Mouse (Mus musculus) heart, postnatal 0 days (tissue): ENCODE results near the gene D430041D05Rik. TPM values are rescaled to one million over a fixed set of nuclear protein-coding genes. Genes with fewer than 3 reads are reported as not detected.

Experiments
- ATAC-seq: fragments of 200-750 bp; cut with Nextera tagmentation; 2 replicates; pipeline ENCODE4 v1.8.0; 2017; ENCODE audit warnings: low read depth, moderate number of reproducible peaks, moderate library complexity; ENCODE audit not compliant: insufficient read depth
- DNase-seq: peaks from one replicate; pipeline ENCODE4 v3.0.0-alpha.2; 2016; ENCODE audit warnings: low spot score
- H3K27ac ChIP-seq: fragments of 300-500 bp; sonication (generic); 2 replicates; pipeline ENCODE4 v1.5.1; 2014; ENCODE audit warnings: low read depth, mild to moderate bottlenecking
- H3K27me3 ChIP-seq: fragments of 300-500 bp; sonication (generic); 2 replicates; pipeline ENCODE4 v1.6.1; 2014; ENCODE audit warnings: low read length, mixed read lengths; ENCODE audit not compliant: control insufficient read depth, insufficient read depth
- H3K36me3 ChIP-seq: fragments of 300-500 bp; sonication (generic); replicated peaks from 2 replicates; pipeline ENCODE4 v1.6.1; 2014; ENCODE audit warnings: low read length, mixed read lengths; ENCODE audit not compliant: control insufficient read depth, insufficient read depth
- H3K4me1 ChIP-seq: fragments of 300-500 bp; sonication (generic); 2 replicates; pipeline ENCODE4 v1.6.1; 2014; ENCODE audit warnings: antibody characterized with exemption; ENCODE audit not compliant: control insufficient read depth, insufficient read depth
- H3K4me2 ChIP-seq: fragments of 300-500 bp; sonication (generic); 2 replicates; pipeline ENCODE4 v1.6.1; 2014; ENCODE audit warnings: low read depth, mild to moderate bottlenecking, low read length, moderate library complexity
- H3K4me3 ChIP-seq: fragments of 300-500 bp; sonication (generic); 2 replicates; pipeline ENCODE4 v1.5.1; 2014; ENCODE audit warnings: low read depth, low read length
- H3K9ac ChIP-seq: fragments of 300-500 bp; sonication (generic); replicated peaks from 2 replicates; pipeline ENCODE4 v1.6.1; 2014; ENCODE audit warnings: low read depth, low read length, mixed read lengths
- H3K9me3 ChIP-seq: fragments of 300-500 bp; sonication (generic); replicated peaks from 2 replicates; pipeline ENCODE4 v1.6.1; 2016; ENCODE audit warnings: low read length; ENCODE audit not compliant: control insufficient read depth
- CTCF ChIP-seq: IDR thresholded peaks from 2 replicates; pipeline ENCODE4 v1.5.1; 2016; ENCODE audit warnings: antibody characterized with exemption, control low read depth, low read depth
- EP300 ChIP-seq: IDR thresholded peaks from 2 replicates; pipeline ENCODE4 v1.6.1; 2016; ENCODE audit warnings: antibody characterized with exemption, low read depth
- WGBS: fragments of 180-500 bp; shearing (Covaris S2); extraction: QIAGEN DNeasy Blood & Tissue Kit; methylation state at CpG from one replicate; pipeline ENCODE4 v1.1.7; 2014; 5-methylcytosine and 5-hydroxymethylcytosine counted together
- polyA plus RNA-seq: library from polyadenylated mRNA; unstranded; fragments of >200 nt; fragmentation: Nextera tagmentation; extraction: Ambion mirVana; gene quantifications from 2 replicates; pipeline ENCODE4 v1.2.1, GENCODE M21; 2015
- total RNA-seq: library from RNA; depleted of rRNA; stranded (reverse); fragments of >200 nt; gene quantifications from 2 replicates; pipeline ENCODE4 v1.2.3, GENCODE M21; 2014; ENCODE audit warnings: low replicate concordance

The D430041D05Rik gene
- total and polyA plus RNA-seq, 2 experiments from 2014 or later: 0.03 TPM; not detected in 1

DNA sequence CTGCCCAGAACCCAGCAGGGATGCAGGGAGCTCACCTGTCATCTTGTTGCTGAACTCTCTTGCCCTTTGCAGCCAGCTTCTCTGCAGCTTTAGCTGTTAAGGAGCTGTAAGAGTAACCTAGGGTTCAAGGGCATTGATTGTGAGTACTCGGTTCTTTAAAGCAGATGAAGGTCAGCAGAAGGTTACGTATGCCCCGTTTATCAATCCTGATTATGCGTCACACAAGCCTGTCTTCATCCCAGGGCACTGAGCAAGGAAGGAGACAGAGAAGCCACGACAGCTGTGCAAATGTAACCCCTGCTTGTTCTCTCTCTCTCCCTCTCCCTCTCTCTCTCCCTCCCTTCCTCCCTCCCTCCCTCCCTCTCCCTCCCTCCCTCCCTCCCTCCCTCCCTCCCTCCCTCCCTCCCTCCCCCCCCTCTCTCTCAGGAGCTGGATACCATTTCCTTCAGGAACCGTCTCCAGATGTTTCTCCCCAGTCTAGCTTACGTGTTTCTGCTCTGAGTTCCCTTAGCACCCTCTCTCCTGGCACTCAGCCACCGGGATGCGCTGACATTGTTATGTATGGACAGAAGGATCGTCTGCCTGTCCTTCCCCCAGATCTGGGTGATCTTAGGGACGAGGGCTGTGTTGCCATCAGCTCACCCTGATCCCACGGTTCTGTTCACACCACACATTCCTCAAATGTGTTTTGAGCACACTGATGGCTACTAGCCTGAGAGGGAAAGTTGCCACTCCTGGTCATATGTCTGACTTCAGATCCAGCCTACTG is 277.6 kb downstream of the D430041D05Rik start:
- no peak for DNase-seq
- Histone ChIP-seq H3K9me3 (no peaks in the 10 kb centered on the region), H3K4me2 (no peak overlapping the region), H3K4me3 (no peak overlapping the region), H3K27ac (no peak overlapping the region), H3K4me1 (no peaks in the 10 kb centered on the region), H3K9ac (no peak overlapping the region), H3K36me3 (no peaks in the 10 kb centered on the region), H3K27me3 (no peaks in the 10 kb centered on the region)
- WGBS: 19% methylated on average over 11 of the region's 12 CpGs
- no peak for ATAC-seq
- TF ChIP-seq CTCF (no peak), EP300 (no peak)

DNA sequence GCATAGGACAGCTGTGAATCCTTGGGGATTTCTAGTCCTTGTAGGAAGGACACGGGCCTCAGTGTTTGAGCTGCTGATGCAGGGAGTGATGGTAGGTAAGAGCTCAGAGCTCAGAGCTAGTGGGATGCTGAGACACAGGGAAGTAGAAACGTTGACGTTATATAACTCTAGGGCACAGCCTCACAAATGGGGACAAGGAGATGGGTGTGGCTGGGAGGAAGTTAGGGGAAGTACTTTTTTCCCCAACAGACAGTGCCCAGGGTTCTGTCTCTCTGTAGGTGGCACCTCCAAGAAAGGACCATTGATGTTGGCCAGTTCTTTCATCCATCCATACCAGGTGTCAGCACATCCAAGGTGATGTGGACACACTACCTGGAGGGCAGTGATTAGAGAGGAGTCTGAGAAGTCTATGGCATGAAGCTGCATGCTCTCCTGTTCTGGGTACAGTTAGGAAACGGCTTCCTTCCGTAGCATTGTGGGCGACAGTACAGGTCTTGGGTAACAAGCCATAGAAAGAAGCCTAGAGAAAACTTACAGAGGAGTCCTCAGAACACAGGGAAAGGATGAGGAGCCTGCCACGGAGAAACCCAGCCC is 278.4 kb downstream of the D430041D05Rik start:
- DNase-seq (no peak), ATAC-seq (no peak)
- Histone ChIP-seq H3K4me1 (no peaks in the 10 kb centered on the region), H3K9ac (no peak overlapping the region), H3K4me3 (no peak overlapping the region), H3K36me3 (no peaks in the 10 kb centered on the region), H3K27me3 (no peaks in the 10 kb centered on the region), H3K9me3 (no peaks in the 10 kb centered on the region), H3K27ac (no peak overlapping the region), H3K4me2 (no peak overlapping the region)
- no peak for TF ChIP-seq CTCF
- no peak for TF ChIP-seq EP300
- 67% methylated on average over 7 of the region's 7 CpGs for whole genome bisulfite sequencing

DNA sequence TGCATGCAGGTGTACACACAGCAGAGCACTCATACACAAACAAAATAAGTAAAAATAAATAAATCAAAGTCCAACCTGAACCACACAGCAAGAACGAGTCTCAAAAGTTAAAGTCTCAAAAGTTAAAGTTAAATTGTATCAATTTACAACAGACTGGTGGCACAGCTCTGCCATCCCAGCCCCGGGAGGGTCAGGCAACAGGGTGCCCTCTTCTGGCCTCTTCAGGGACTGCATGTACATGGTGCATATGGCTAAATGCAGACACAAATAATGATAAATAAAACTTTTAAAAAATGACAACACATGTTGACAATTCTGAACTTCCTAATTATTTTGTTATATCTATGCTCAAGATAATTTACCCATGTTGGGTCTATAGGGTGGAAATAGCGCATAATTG is 279.8 kb downstream of the D430041D05Rik start:
- Histone ChIP-seq H3K4me3 (no peak overlapping the region), H3K27me3 (no peaks in the 10 kb centered on the region), H3K36me3 (no peaks in the 10 kb centered on the region), H3K27ac (no peak overlapping the region), H3K4me1 (no peaks in the 10 kb centered on the region), H3K9ac (no peak overlapping the region), H3K4me2 (no peak overlapping the region), H3K9me3 (no peaks in the 10 kb centered on the region)
- no peak for TF ChIP-seq EP300
- TF ChIP-seq CTCF: peak; percentile 49
- 70% methylated on average over 3 of the region's 3 CpGs for WGBS
- no peak for ATAC-seq
- no peak for DNase-seq

DNA sequence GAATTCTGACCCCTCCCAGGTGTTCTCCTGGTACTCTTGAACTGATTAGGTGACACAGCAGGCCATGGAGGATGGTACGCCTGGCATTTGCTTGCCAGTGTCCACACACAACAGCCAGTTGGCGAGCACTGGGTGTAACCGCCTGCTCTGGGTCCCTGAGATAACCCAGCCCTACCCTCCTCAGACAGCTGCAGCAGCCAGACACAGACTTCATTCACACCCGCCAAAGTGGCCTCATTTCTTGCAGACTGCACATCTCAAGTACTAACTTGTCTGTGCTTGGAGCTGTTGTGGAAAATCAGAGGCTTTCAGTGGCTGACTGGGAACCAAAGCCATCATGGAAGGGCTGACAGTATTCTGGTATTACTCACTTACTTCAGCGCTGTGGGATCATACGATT is 280.6 kb downstream of the D430041D05Rik start:
- peak; percentile 47; the same call in 1 of the 2 replicates for ATAC-seq
- no peak for DNase-seq

DNA sequence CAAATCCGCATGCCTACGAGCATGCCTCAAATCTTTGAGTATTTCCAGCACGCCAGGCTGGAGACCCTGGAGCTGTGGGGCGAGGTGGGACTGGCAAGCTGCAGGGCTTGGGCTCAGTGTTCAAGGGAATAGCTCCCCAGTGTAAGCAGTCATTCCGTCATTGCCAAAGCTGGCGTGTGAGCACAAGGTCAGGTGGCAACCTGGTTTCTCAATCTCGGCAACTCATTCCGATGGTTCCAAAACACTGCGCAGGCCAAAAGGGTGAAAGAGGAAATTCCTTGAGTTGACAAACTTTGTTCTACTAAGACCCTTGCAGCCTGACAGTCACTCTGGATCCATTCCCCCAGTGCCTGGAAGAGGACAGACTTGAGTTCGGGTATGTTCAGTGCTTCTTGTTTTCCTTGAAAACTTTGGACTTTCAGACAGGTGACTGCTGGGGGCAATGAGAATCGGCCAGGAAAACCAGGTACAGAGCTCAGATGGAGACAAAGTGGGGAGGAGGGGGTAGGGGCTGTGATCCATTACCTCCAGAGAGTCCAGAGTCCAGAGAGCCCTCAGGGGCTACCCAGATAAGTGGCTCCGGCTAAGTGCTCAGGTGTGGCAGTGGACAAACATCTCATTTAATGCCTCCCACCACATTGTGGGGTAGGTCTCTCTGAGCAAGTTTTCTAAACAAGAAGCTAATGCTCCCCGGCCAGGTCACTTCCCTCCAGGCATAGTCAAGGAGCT is 281.8 kb downstream of the D430041D05Rik start:
- Histone ChIP-seq H3K4me3 (no peak overlapping the region), H3K4me2 (no peak overlapping the region), H3K36me3 (no peaks in the 10 kb centered on the region), H3K4me1 (no peaks in the 10 kb centered on the region; the same call in 1 of the 2 replicates), H3K27ac (no peak overlapping the region), H3K9ac (no peak overlapping the region), H3K27me3 (no peaks in the 10 kb centered on the region), H3K9me3 (no peaks in the 10 kb centered on the region)
- no peak for DNase-seq
- 88% methylated on average over 13 of the region's 13 CpGs for WGBS
- TF ChIP-seq CTCF: no peak
- TF ChIP-seq EP300: no peak
- ATAC-seq: no peak

More for the DNA sequence above, 280.6 kb downstream of the D430041D05Rik start:
- Histone ChIP-seq H3K9ac (no peak overlapping the region), H3K27ac (no peak overlapping the region), H3K27me3 (no peaks in the 10 kb centered on the region), H3K4me3 (no peak overlapping the region), H3K36me3 (no peaks in the 10 kb centered on the region), H3K4me1 (no peaks in the 10 kb centered on the region), H3K9me3 (no peaks in the 10 kb centered on the region), H3K4me2 (no peak overlapping the region)
- 32% methylated on average over 6 of the region's 6 CpGs for WGBS
- TF ChIP-seq EP300 (no peak), CTCF (no peak)
